Mouse (Mus musculus) liver, embryonic 16.5 days (tissue): Measurements from ENCODE around the gene H2afx. TPM values are rescaled to one million over a fixed set of nuclear protein-coding genes. Genes with fewer than 3 reads are reported as not detected.
"Not testable (repeated sequence)": the region's sequence is repeated elsewhere in the genome, so short reads cannot be mapped to it uniquely, and the experiment has no call there.

ENCODE experiments used
- ATAC-seq: fragments of 200-750 bp; cut with Nextera tagmentation; 2 replicates; pipeline ENCODE4 v1.8.0; 2017; ENCODE audit warnings: low read depth, mild to moderate bottlenecking, moderate number of reproducible peaks, moderate library complexity
- H3K27ac ChIP-seq: fragments of 300-500 bp; sonication (generic); 2 replicates; pipeline ENCODE4 v1.5.1; 2014; ENCODE audit warnings: mild to moderate bottlenecking, low read length
- H3K27me3 ChIP-seq: fragments of 300-500 bp; sonication (generic); 2 replicates; pipeline ENCODE4 v1.6.1; 2014; ENCODE audit warnings: low read depth, low read length, mixed read lengths; ENCODE audit not compliant: control insufficient read depth, insufficient read depth
- H3K36me3 ChIP-seq: fragments of 300-500 bp; sonication (generic); 2 replicates; pipeline ENCODE4 v1.6.1; 2014; ENCODE audit warnings: mild to moderate bottlenecking; ENCODE audit not compliant: control insufficient read depth, insufficient read depth
- H3K4me1 ChIP-seq: fragments of 300-500 bp; sonication (generic); 2 replicates; pipeline ENCODE4 v1.6.1; 2014; ENCODE audit warnings: low read depth, low read length, mixed read lengths; ENCODE audit not compliant: control insufficient read depth
- H3K4me2 ChIP-seq: fragments of 300-500 bp; sonication (generic); 2 replicates; pipeline ENCODE4 v1.6.1; 2014; ENCODE audit warnings: low read depth, low read length, mixed read lengths
- H3K4me3 ChIP-seq: fragments of 300-500 bp; sonication (generic); 2 replicates; pipeline ENCODE4 v1.5.1; 2014; ENCODE audit warnings: low read depth, mild to moderate bottlenecking, low read length
- H3K9ac ChIP-seq: fragments of 300-500 bp; sonication (generic); 2 replicates; pipeline ENCODE4 v1.6.1; 2014; ENCODE audit warnings: low read depth, low read length
- H3K9me3 ChIP-seq: fragments of 300-500 bp; sonication (generic); replicated peaks from 2 replicates; pipeline ENCODE4 v1.6.1; 2016; ENCODE audit warnings: low read length; ENCODE audit not compliant: control insufficient read depth
- WGBS: fragments of 180-500 bp; shearing (Covaris S2); extraction: QIAGEN DNeasy Blood & Tissue Kit; methylation state at CpG from one replicate; pipeline ENCODE4 v1.1.7; 2014; ENCODE audit not compliant: insufficient replicate concordance; 5-methylcytosine and 5-hydroxymethylcytosine counted together
- polyA plus RNA-seq: library from polyadenylated mRNA; unstranded; fragments of >200 nt; fragmentation: Nextera tagmentation; extraction: Ambion mirVana; gene quantifications from 2 replicates; pipeline ENCODE4 v1.2.1, GENCODE M21; 2015

The H2afx gene
- polyA plus RNA-seq, result 191 and 216 TPM in 2 replicates

DNA sequence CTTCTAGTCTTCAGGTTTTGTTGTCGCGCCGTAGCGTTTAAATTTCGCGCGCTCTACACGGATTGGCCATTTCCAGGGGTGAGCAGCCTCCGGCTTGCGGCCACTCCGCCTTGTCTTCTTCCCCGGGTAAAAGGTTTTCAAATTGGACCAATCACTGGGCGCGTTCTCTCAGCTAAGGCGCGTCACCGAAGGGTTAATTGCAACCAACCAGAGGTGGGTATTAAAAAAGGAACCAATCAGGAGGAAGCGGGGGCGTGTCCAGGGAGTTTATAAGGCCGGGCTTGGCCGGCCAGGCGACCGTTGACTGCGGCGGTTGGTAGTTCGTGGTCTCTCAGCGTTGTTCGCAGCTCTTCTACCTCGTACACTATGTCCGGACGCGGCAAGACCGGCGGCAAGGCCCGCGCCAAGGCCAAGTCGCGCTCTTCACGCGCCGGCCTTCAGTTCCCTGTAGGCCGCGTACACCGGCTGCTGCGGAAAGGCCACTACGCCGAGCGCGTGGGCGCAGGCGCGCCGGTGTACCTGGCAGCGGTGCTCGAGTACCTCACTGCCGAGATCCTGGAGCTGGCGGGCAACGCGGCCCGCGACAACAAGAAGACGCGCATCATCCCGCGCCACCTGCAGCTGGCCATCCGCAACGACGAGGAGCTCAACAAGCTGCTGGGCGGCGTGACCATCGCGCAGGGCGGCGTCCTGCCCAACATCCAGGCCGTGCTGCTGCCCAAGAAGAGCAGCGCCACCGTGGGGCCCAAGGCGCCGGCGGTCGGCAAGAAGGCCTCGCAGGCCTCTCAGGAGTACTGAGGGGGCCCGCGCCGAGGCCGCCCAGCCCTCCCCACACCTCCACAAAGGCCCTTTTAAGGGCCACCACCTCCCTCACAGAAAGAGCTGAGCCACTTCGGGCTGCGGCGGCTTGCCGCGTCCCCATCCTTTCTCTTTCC is at the start of gene H2afx:
Gene H2afx, plus strand, starts transcription at position 299 of the 935 bp plus-strand sequence.
- peak; percentile 87 for ATAC-seq
- under 1% methylated on average over 88 of the region's 91 CpGs for WGBS
- peaks cover 28% of the 10 kb centered on the region for H3K4me1 ChIP-seq
- peak within 1 kb of the TSS; percentile 99 for H3K27ac ChIP-seq
- H3K9me3 ChIP-seq, result no peaks in the 10 kb centered on the region
- H3K4me2 ChIP-seq, result peak within 1 kb of the TSS; percentile 79
- peak within 1 kb of the TSS; percentile 85 for H3K4me3 ChIP-seq
- no peaks in the 10 kb centered on the region for H3K27me3 ChIP-seq
- H3K9ac ChIP-seq, result peak within 1 kb of the TSS; percentile 96
- peaks cover 65% of the 10 kb centered on the region for H3K36me3 ChIP-seq

DNA sequence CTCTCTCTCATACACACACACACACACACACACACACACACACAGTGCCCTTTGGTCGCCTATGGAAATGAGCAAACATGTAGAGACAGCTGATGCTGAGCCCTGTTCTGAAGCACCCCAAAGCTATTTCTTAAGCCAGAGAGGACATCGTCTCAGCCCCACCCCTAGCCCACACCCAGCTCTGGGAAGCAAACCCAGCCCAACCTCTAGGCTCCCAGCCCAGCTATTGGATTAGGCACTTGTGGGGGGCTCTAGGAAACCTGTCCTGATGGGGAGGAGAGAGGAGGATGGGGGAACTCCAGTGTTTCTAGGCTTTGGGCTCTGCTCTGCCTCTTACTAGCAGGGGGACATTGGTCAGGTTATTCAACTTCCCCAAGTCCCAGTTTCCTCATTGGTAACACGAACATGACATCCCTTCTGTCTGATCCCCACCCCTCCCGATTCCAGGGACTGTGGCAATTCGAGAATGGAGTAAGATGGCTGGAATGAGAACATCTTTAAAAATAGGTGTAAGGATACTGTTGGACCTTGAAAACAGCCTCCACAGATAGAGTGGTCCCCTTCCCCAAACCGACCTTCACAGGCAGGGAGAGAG is 48.1 kb upstream of the H2afx start:
- H3K27me3 ChIP-seq, result no peaks in the 10 kb centered on the region; the same call in 1 of the 2 replicates
- WGBS, result 9% methylated on average over 6 of the region's 6 CpGs
- H3K4me1 ChIP-seq, result peaks cover 34% of the 10 kb centered on the region
- H3K9ac ChIP-seq, result peak overlapping the region; percentile 95
- peak overlapping the region; percentile 96 for H3K27ac ChIP-seq
- H3K36me3 ChIP-seq, result peaks cover 17% of the 10 kb centered on the region
- peak; percentile 56 for ATAC-seq
- no peaks in the 10 kb centered on the region for H3K9me3 ChIP-seq
- H3K4me3 ChIP-seq, result peak overlapping the region; percentile 75
- peak overlapping the region; percentile 88 for H3K4me2 ChIP-seq

DNA sequence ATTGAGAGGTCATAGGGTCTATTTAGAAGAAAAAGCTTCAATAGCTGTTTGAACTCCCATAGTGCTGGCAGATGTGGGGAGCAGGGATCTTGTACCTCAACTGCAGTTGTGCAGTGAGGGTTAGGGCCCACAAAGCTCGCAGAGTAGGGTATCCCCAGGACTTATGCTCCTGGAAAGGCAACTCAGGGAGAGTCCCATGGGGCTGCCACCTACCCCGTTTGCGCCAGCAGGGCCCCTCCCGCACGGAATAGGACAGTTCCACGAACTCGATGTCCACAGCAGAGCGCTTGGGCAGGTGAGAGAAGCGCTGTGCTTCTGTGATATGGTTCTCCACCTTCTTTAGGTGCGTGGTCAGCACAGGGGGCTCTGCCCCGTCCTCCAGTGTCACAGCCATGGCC is 47.5 kb upstream of the H2afx start:
- 6% methylated on average over 11 of the region's 11 CpGs for WGBS
- H3K9ac ChIP-seq, result peak overlapping the region; percentile 95
- no peak for ATAC-seq
- no peaks in the 10 kb centered on the region for H3K9me3 ChIP-seq
- peak overlapping the region; percentile 96 for H3K27ac ChIP-seq
- peaks cover 34% of the 10 kb centered on the region for H3K4me1 ChIP-seq
- H3K4me2 ChIP-seq, result peak overlapping the region; percentile 88
- no peaks in the 10 kb centered on the region; the same call in 1 of the 2 replicates for H3K27me3 ChIP-seq
- H3K4me3 ChIP-seq, result peak overlapping the region; percentile 75
- peaks cover 14% of the 10 kb centered on the region for H3K36me3 ChIP-seq

DNA sequence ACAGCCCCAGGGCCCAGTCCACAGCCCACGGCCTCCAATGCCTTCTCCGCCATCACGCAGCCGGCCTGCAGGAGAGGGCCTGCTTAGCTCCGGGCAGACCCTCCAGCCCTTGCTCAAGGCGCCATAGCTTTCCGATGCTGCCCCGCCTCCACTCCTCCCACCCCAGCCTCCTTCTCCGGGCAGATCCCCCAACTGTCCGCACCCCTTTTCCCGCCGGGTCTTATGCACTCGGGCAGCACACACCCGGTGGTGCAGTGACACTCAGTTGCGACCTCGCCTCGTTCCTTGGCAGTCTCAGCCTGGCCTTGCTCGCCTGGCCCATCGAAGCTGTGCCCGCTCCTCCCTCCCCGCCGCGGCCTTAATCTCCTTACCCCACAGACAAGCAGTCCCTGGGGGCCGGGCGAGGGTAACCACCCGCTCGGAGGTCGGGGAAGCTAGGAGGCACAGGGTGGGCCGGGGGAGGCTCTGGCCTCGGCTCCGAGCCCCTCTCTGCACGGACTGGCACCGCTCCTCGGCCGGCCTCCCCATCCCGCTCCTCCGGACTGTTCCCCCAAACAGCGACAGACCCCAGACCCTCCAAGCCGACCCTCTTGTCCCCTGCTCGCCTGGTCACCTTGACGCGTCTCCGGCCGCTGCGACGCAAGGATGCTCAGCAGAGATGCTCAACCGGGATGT is 47.0 kb upstream of the H2afx start:
- Histone ChIP-seq H3K9me3 (no peaks in the 10 kb centered on the region), H3K36me3 (peaks cover 14% of the 10 kb centered on the region), H3K27ac (peak overlapping the region; percentile 96), H3K4me2 (peak overlapping the region; percentile 88), H3K9ac (peak overlapping the region; percentile 95), H3K4me1 (peaks cover 34% of the 10 kb centered on the region), H3K27me3 (no peaks in the 10 kb centered on the region; the same call in 1 of the 2 replicates), H3K4me3 (peak overlapping the region; percentile 75)
- WGBS, result 2% methylated on average over 47 of the region's 47 CpGs
- peak; percentile 28 for ATAC-seq

DNA sequence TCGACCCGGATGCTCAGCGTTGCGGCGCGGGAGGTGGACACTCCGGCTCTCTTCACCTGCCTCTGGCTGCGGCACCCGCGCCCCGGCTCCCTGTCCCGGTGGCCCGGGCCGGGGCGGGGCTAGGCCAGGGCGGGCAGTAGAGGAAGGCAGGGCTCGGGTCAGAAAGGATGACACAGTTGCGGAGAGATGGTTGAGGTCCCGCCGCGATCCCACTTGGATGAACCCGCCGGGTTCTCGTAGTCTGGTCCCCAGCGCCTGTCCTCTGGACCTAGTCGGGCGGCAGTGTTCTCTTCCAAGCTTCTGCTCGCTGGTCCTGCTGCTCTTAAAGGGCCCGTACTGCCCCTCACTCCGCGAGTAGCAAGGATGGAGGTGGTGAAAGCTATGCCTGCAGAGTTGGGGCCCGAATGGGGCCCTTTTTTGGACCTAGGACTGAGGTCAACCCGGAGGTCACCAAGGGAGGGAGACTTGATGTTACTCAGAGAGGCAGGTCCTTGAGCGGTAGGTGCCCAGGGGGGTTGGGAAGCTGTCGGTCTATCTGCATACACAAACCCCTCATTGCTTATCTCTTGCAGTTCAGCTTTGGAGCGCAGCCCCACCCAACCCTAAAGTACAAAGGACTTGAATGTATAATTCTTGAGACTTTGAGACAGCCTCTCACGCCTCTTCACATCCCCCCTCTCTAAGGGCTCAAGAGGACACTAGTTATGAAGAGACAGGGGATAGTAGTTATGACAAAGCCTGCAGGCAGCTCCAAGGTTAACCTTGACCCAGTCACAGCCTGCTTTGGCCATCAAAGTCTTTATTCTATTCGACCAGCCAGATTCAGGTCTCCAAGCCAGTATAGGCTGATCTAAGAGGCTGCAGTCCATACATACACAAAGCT is 46.2 kb upstream of the H2afx start, which contains the start of gene Abcg4:
Gene Abcg4, minus strand, starts transcription at position 540 of the 883 bp plus-strand sequence.
- peak within 1 kb of the TSS; percentile 95 for H3K9ac ChIP-seq
- peak; percentile 85 for ATAC-seq
- H3K9me3 ChIP-seq, result no peaks in the 10 kb centered on the region
- peaks cover 22% of the 10 kb centered on the region for H3K36me3 ChIP-seq
- H3K4me2 ChIP-seq, result peak within 1 kb of the TSS; percentile 88
- no peaks in the 10 kb centered on the region; the same call in 1 of the 2 replicates for H3K27me3 ChIP-seq
- H3K27ac ChIP-seq, result peak within 1 kb of the TSS; percentile 96
- 1% methylated on average over 38 of the region's 38 CpGs for WGBS
- H3K4me1 ChIP-seq, result peaks cover 36% of the 10 kb centered on the region
- H3K4me3 ChIP-seq, result peak within 1 kb of the TSS; percentile 75

DNA sequence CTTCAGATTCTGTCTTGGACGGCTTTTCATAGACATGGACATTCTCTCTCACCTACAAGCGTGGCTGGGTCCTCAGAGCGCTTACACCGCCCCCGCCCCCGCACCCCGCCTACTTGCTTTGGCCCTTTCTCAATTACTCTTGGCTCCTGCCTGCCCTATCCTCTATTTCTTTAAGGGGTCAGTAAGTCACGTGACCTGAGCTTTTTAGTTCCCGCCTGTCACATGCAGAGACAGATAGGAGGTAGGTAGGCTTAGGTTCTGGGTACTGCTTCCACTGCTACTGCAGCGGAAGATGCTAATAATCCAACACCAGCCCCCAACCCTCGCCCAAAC is 45.6 kb upstream of the H2afx start:
- Histone ChIP-seq H3K4me2 (peak overlapping the region; percentile 88), H3K36me3 (peaks cover 27% of the 10 kb centered on the region), H3K27me3 (no peaks in the 10 kb centered on the region; the same call in 1 of the 2 replicates), H3K9ac (peak overlapping the region; percentile 95), H3K9me3 (no peaks in the 10 kb centered on the region), H3K27ac (peak overlapping the region; percentile 96), H3K4me1 (peaks cover 36% of the 10 kb centered on the region), H3K4me3 (peak overlapping the region; percentile 75)
- peak; percentile 40 for ATAC-seq
- 5% methylated on average over 11 of the region's 11 CpGs for WGBS

DNA sequence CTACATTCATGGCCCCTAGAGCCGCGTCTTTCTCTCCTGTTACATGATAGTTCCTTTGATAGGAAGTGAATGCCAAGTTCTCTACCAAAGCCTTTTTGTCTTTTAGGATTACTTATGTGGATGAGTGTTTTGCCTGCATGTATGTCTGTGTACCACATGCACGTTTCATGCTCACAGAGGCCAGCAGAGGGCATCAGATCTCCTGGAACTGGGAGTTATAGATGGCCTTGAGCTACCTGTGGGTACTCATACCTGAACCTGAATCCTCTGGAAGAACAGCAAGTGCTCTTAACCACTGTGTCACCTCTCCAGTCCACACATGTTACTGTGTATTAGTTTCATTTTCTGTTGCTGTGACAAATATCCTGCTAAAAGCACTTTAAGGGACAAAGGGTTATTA is 42.0 kb upstream of the H2afx start:
- no peak for ATAC-seq
- Histone ChIP-seq H3K9ac (no peak overlapping the region), H3K27ac (no peak overlapping the region), H3K27me3 (no peaks in the 10 kb centered on the region), H3K4me2 (no peak overlapping the region), H3K4me1 (peaks cover 19% of the 10 kb centered on the region), H3K9me3 (no peaks in the 10 kb centered on the region), H3K36me3 (peaks cover 47% of the 10 kb centered on the region), H3K4me3 (no peak overlapping the region)
- 63% methylated on average over 3 of the region's 3 CpGs for WGBS

DNA sequence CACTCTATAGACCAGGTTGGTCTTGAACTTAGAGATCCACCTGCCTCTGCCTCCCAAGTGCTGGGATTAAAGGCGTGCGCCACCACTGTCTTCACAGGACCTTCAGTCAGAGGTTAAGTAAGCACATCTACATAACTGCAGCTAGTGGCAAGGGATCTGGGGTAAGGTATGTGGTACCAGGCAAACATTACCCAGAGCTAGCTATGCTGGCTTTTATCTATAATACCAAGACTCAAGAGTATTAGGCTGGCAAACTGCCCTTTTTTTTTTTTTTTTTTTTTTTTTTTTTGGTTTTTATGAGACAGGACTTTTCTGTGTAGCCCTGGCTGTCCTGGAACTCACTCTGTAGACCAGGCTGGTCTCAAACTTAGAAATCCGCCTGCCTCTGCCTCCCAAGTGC is 34.5 kb upstream of the H2afx start:
- WGBS, result 83% methylated on average over 3 of the region's 3 CpGs
- ATAC-seq, H3K9ac ChIP-seq, H3K4me2 ChIP-seq, H3K27ac ChIP-seq, H3K9me3 ChIP-seq, H3K4me3 ChIP-seq, H3K27me3 ChIP-seq: not testable (repeated sequence)
- Histone ChIP-seq H3K36me3 (peaks cover 55% of the 10 kb centered on the region), H3K4me1 (peaks cover 15% of the 10 kb centered on the region)
